Mouse (Mus musculus) testis, adult 2 months (tissue): ENCODE measurements around the gene Tbx10.

Experiments used
- CTCF ChIP-seq: fragments of 200-500 bp; IDR thresholded peaks from 2 replicates; pipeline ENCODE4 v1.5.1; 2012; ENCODE audit warnings: low read depth, mild to moderate bottlenecking, inconsistent platforms, low read length, moderate library complexity; ENCODE audit not compliant: control insufficient read depth, insufficient read depth, insufficient replicate concordance
- POLR2A ChIP-seq: fragments of 200-500 bp; IDR thresholded peaks from 2 replicates; pipeline ENCODE4 v1.6.1; 2012; ENCODE audit warnings: low read depth, mild to moderate bottlenecking, inconsistent platforms, low read length, moderate library complexity; ENCODE audit not compliant: control insufficient read depth

DNA sequence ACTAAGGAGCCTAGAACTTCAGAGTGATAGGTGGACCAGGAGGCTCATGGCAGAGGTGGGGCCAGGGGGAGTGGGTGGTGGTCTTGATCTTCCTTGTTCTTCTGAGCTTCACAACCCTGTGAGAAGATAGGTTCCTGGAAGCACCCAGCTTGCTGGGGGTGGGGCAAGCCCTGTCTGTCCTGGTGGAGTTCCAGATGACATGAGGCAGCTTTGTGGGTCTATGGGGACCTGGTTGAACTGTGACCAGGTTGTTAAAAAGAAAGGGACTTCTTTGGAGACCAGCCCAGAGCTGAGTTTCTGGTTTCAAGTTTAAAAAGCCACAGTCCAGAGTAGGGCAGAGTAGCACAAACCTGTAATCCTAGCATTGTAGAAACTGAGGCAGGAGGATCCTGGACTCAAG is 33.5 kb upstream of the Tbx10 start:
- TF ChIP-seq CTCF (no peak), POLR2A (no peak)
